Mouse (Mus musculus): ENCODE data around the gene Pou6f2.

GRCm38 (mm10) chr13:18129697-18130096, 267.8 kb downstream of the Pou6f2 start:
- TF ChIP-seq POLR2A (IDR thresholded peaks at IDR 0.05; ENCODE audit: borderline replicate concordance, extremely low read depth, low read depth, low read length) (no peak), CTCF (IDR thresholded peaks at IDR 0.05; ENCODE audit: insufficient read depth, low read length) (no peak)

Data from lung, adult 2 months (tissue).